Mouse (Mus musculus) neural tube, embryonic 14.5 days (tissue): ENCODE data around the gene Sptbn1. TPM values are rescaled to one million over a fixed set of nuclear protein-coding genes. Genes with fewer than 3 reads are reported as not detected.

Source experiments
- ATAC-seq: fragments of 200-750 bp; cut with Nextera tagmentation; 2 replicates; pipeline ENCODE4 v1.8.0; 2017; ENCODE audit warnings: low read depth, mild to moderate bottlenecking, moderate TSS enrichment, moderate library complexity
- H3K27ac ChIP-seq: fragments of 300-500 bp; sonication (generic); 2 replicates; pipeline ENCODE4 v1.5.1; 2014; ENCODE audit warnings: low read depth, mild to moderate bottlenecking, control low read depth, low read length, moderate library complexity, mixed read lengths
- H3K27me3 ChIP-seq: fragments of 300-500 bp; sonication (generic); 2 replicates; pipeline ENCODE4 v1.6.1; 2014; ENCODE audit warnings: low read length; ENCODE audit not compliant: control insufficient read depth, insufficient read depth
- H3K36me3 ChIP-seq: fragments of 300-500 bp; sonication (generic); 2 replicates; pipeline ENCODE4 v1.6.1; 2014; ENCODE audit warnings: low read length, mixed read lengths; ENCODE audit not compliant: control insufficient read depth, insufficient read depth
- H3K4me1 ChIP-seq: fragments of 300-500 bp; sonication (generic); 2 replicates; pipeline ENCODE4 v1.6.1; 2014; ENCODE audit warnings: low read length; ENCODE audit not compliant: control insufficient read depth, insufficient read depth
- H3K4me2 ChIP-seq: fragments of 300-500 bp; sonication (generic); 2 replicates; pipeline ENCODE4 v1.6.1; 2014; ENCODE audit warnings: mild to moderate bottlenecking, low read depth, low read length, control low read depth
- H3K4me3 ChIP-seq: fragments of 300-500 bp; sonication (generic); 2 replicates; pipeline ENCODE4 v1.5.1; 2014; ENCODE audit warnings: low read depth, low read length, control low read depth, mixed read lengths
- H3K9ac ChIP-seq: fragments of 300-500 bp; sonication (generic); replicated peaks from 2 replicates; pipeline ENCODE4 v1.6.1; 2014; ENCODE audit warnings: low read depth, mild to moderate bottlenecking, control low read depth, low read length, mixed read lengths
- H3K9me3 ChIP-seq: fragments of 300-500 bp; sonication (generic); 2 replicates; pipeline ENCODE4 v1.6.1; 2016; ENCODE audit warnings: low read length; ENCODE audit not compliant: control insufficient read depth
- WGBS: fragments of 180-500 bp; shearing (Covaris S2); extraction: QIAGEN DNeasy Blood & Tissue Kit; methylation state at CpG from one replicate; pipeline ENCODE4 v1.1.7; 2014; 5-methylcytosine and 5-hydroxymethylcytosine counted together
- polyA plus RNA-seq: library from polyadenylated mRNA; unstranded; fragments of >200 nt; fragmentation: Nextera tagmentation; extraction: Ambion mirVana; gene quantifications from 2 replicates; pipeline ENCODE4 v1.2.1, GENCODE M21; 2014

Sptbn1 gene
- polyA plus RNA-seq, 1 experiment from 2014 or later: 201 TPM

- Histone ChIP-seq H3K4me1 (no peaks in the 10 kb centered on the region), H3K9me3 (no peaks in the 10 kb centered on the region), H3K36me3 (no peaks in the 10 kb centered on the region), H3K27ac (no peak overlapping the region), H3K4me2 (no peak overlapping the region), H3K9ac (no peak overlapping the region), H3K4me3 (no peak overlapping the region), H3K27me3 (no peaks in the 10 kb centered on the region)
- WGBS: 56% methylated on average over 4 of the region's 4 CpGs
- ATAC-seq: no peak
These were observed 176.1 kb downstream of the Sptbn1 start for GRCm38 (mm10) chr11:30091892-30092291.

GRCm38 (mm10) chr11:30085114-30085513 is 182.9 kb downstream of the Sptbn1 start:
- H3K9me3 ChIP-seq: no peaks in the 10 kb centered on the region
- no peak for ATAC-seq
- no peak overlapping the region for H3K4me2 ChIP-seq
- H3K27me3 ChIP-seq: no peaks in the 10 kb centered on the region
- no peaks in the 10 kb centered on the region for H3K36me3 ChIP-seq
- H3K9ac ChIP-seq: no peak overlapping the region
- H3K4me1 ChIP-seq: no peaks in the 10 kb centered on the region
- H3K4me3 ChIP-seq: no peak overlapping the region
- no peak overlapping the region for H3K27ac ChIP-seq

- no peak overlapping the region for H3K27ac ChIP-seq
- ATAC-seq: no peak
These were observed 210.7 kb downstream of the Sptbn1 start for GRCm38 (mm10) chr11:30057299-30057698.

More at GRCm38 (mm10) chr11:30057299-30057698, 210.7 kb downstream of the Sptbn1 start:
- no peaks in the 10 kb centered on the region for H3K27me3 ChIP-seq
- no peaks in the 10 kb centered on the region for H3K4me1 ChIP-seq
- no peak overlapping the region for H3K4me2 ChIP-seq
- no peaks in the 10 kb centered on the region for H3K9me3 ChIP-seq
- no peaks in the 10 kb centered on the region for H3K36me3 ChIP-seq
- H3K9ac ChIP-seq: no peak overlapping the region
- 58% methylated on average over 8 of the region's 8 CpGs for WGBS
- H3K4me3 ChIP-seq: no peak overlapping the region

Other genes starting within 250 kb of the Sptbn1 start
- gene Eml6, start 242.1 kb downstream of the Sptbn1 start, polyA plus RNA-seq: 10.3 and 11.3 TPM in 2 replicates
- 0.31 and 0.54 TPM in 2 replicates for gene 4930505A04Rik, start 203.7 kb upstream of the Sptbn1 start, polyA plus RNA-seq